Mouse (Mus musculus) testis, adult 2 months (tissue): ENCODE measurements around the gene Rtl5.

ENCODE experiments used
- CTCF ChIP-seq: fragments of 200-500 bp; IDR thresholded peaks from 2 replicates; pipeline ENCODE4 v1.5.1; 2012; ENCODE audit warnings: low read depth, mild to moderate bottlenecking, inconsistent platforms, low read length, moderate library complexity; ENCODE audit not compliant: control insufficient read depth, insufficient read depth, insufficient replicate concordance
- POLR2A ChIP-seq: fragments of 200-500 bp; IDR thresholded peaks from 2 replicates; pipeline ENCODE4 v1.6.1; 2012; ENCODE audit warnings: low read depth, mild to moderate bottlenecking, inconsistent platforms, low read length, moderate library complexity; ENCODE audit not compliant: control insufficient read depth

DNA sequence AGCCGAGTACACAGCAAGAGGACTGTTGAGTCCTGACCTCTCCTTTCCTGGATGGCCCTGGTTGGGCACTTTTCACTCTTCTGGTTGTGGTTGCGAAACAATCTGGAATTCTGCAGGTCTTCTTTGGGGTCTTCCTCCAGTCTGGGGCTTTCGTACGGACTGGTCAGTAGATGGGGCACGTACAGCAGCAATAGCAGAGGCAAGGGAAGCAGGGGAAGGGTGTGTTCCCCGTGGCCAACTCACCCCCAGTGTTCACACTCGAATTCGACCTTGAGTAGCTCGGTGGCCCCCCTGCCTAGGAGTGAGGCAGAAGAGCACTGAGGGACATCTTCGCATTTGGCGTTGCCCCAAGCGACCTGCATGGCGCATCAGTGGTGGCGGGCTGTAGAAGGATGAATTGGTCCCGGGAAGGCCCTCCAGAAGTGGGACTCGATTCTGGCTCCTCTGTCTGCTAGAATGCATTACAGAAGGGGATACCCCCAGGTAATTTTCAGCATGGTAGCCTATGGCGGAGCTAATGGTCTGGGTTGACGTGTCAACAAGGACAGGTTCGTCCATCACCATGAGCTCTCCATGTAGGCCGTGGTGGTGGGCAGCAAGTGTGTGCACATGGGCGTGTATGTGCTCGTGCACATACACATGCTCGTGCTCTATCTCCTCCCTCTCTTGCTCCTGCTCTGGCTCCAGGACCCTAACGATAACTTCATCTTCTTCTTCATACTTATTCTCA lies 2.1 kb downstream of the Rtl5 start:
- no peak for TF ChIP-seq CTCF
- no peak for TF ChIP-seq POLR2A
